Mouse (Mus musculus): ENCODE data around the gene Add2.

GRCm38 (mm10) chr6:86161586-86161985 is 133.1 kb downstream of the Add2 start:
- TF ChIP-seq CTCF (IDR thresholded peaks at IDR 0.05; ENCODE audit: low read depth, low read length) (no peak), EP300 (IDR thresholded peaks at IDR 0.05; ENCODE audit: insufficient read depth, low read depth, low read length) (no peak), POLR2A (IDR thresholded peaks at IDR 0.05; ENCODE audit: insufficient read depth, low read length) (no peak)

Measured in ES-Bruce4 (cell line).